Mouse (Mus musculus): ENCODE results near the gene Adssl1. TPM values are rescaled to one million over a fixed set of nuclear protein-coding genes. Genes with fewer than 3 reads are reported as not detected.
A peak's percentile ranks its signal among the peaks of the same experiment; 100 is the strongest.

Adssl1 gene
- polyA plus RNA-seq, 1 experiment from 2014 or later = 11.6 TPM

GRCm38 (mm10) chr12:112646139-112646538, 26.3 kb downstream of the Adssl1 start:
- peak overlapping the region; percentile 89 for H3K4me3 ChIP-seq (replicated peaks)
- peaks cover 44% of the 10 kb centered on the region for H3K36me3 ChIP-seq
- peaks cover 33% of the 10 kb centered on the region for H3K4me1 ChIP-seq
- H3K9ac ChIP-seq = peak overlapping the region; percentile 81
- no peaks in the 10 kb centered on the region for H3K27me3 ChIP-seq
- H3K4me2 ChIP-seq = peak overlapping the region; percentile 88
- H3K27ac ChIP-seq = 0 out of 2 replicates have a peak overlapping the region, but pooled peaks have one; percentile 95
- 24% methylated on average over 6 of the region's 6 CpGs for WGBS
- H3K9me3 ChIP-seq (replicated peaks) = no peaks in the 10 kb centered on the region
- no peak for ATAC-seq (replicated peaks; ENCODE audit: low FRiP score)

DNA sequence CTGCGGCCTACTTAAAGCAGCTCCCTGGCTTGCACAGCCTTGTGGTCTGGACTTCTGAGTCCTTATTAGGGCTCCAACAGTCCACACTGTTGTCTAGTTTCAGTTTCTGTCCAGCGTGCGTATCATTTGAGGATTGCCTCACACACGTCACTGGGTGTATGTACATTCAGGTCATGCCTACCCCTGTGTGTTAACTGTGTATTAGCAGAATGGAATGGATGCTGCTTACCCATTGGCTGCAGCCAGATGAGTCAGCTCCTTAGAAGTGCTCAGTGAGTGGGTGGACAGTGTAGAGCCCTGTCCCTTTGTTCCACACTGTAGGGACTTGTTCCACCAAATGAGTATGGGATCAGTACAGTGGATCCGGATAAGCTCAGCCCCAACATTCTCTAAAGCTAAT, 28.2 kb downstream of the Adssl1 start:
- Histone ChIP-seq H3K9me3 (replicated peaks) (no peaks in the 10 kb centered on the region), H3K27me3 (no peaks in the 10 kb centered on the region), H3K4me1 (peaks cover 35% of the 10 kb centered on the region), H3K4me2 (no peak overlapping the region), H3K4me3 (replicated peaks) (no peak overlapping the region), H3K27ac (no peak overlapping the region), H3K36me3 (peaks cover 63% of the 10 kb centered on the region), H3K9ac (no peak overlapping the region)
- ATAC-seq (replicated peaks; ENCODE audit: low FRiP score) = no peak
- 88% methylated on average over 5 of the region's 5 CpGs for WGBS

DNA sequence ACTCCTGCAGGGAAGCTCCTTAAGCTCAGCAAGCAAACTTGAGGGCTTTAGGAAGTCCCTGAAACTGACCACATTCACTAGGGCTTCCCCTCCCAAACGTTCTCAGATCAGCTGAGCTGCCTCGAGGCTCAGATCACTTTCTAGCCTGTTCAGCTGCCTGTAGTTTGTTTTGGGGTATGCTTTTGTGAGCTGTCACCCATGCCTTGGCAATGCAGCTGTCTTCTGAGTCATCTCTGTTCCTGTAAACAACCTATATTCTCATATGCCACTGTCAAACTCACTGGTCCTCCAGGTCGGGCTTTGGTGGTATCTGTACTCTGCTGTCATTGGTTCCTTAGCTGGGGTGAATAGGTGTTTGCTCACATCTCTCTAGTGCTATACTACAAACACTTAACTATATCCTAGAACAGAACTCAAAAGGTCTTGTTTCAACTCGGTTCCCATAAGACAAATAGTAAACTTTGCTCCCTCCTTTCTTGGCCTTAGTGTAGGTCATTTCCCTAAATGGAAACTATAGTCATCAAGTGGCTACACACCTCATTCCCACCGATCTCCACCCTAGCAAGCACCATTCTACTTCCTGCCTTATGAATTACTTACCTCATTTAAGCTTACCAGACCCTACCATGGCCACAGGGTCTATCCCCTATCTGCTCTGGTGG, 32.1 kb downstream of the Adssl1 start:
- Histone ChIP-seq H3K9ac (no peak overlapping the region), H3K4me2 (no peak overlapping the region), H3K27me3 (no peaks in the 10 kb centered on the region), H3K36me3 (peaks cover 100% of the 10 kb centered on the region), H3K4me3 (replicated peaks) (no peak overlapping the region), H3K27ac (no peak overlapping the region), H3K9me3 (replicated peaks) (no peaks in the 10 kb centered on the region), H3K4me1 (peaks cover 34% of the 10 kb centered on the region)
- ATAC-seq (replicated peaks; ENCODE audit: low FRiP score) = no peak
- 81% methylated on average over 5 of the region's 5 CpGs for WGBS

DNA sequence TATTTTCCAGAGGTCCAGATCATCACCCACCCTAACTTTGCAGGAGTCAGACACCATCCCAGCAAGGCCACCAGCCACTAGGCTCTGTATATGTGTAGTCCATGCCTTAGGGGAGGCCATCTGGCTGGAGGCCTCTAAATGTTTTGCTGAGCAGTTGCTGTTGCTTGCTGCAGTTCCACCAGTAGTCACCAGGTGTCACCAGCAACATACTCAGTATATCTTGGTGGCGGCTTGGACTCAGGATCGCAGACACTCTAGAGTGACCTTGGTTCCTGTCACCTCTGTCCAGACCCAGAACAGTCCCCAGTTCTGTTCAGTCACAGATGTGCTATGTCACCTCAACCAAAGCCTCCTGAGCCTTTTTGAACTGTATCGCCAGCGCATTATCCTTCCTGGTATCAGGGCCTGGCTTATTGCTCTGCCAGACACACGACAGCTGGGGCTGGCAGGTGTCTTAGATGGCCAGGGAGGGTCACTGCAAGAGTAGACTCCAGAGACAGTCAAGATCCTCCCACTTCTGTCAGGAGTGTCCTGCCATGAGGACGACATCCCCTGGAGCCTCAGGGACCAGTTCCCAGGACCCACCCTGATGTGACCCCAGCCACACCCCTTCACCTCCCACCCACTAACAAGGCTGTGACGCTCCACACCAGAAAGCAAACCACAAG, 33.4 kb downstream of the Adssl1 start:
- H3K27me3 ChIP-seq = no peaks in the 10 kb centered on the region
- H3K4me2 ChIP-seq = no peak overlapping the region
- H3K9ac ChIP-seq = no peak overlapping the region
- H3K4me1 ChIP-seq = peaks cover 26% of the 10 kb centered on the region
- H3K36me3 ChIP-seq = peaks cover 100% of the 10 kb centered on the region
- no peak overlapping the region for H3K4me3 ChIP-seq (replicated peaks)
- H3K9me3 ChIP-seq (replicated peaks) = no peaks in the 10 kb centered on the region
- 41% methylated on average over 7 of the region's 7 CpGs for WGBS
- peak; percentile 61 for ATAC-seq (replicated peaks; ENCODE audit: low FRiP score)
- no peak overlapping the region for H3K27ac ChIP-seq

DNA sequence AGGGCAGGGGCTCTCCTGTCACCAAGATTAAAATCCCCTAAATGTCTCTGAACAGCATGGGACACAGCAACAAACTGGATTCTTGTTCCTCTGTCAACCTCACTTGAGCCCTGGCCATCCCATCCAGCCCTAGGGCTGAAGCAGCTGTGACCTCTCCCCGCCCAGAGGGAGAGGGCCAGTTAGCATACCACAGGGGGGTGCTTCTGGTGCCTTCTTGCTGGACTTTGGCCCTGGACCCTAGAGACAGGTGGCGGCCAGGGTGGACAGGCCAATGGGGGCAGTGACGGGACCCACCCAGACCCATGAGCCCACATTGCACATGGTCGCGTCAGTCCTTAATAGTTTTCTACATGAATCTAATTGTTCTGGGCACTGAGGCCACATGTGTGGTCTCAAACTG, 34.2 kb downstream of the Adssl1 start:
- Histone ChIP-seq H3K4me2 (no peak overlapping the region), H3K36me3 (peaks cover 100% of the 10 kb centered on the region), H3K27me3 (no peaks in the 10 kb centered on the region), H3K4me1 (peaks cover 26% of the 10 kb centered on the region), H3K9me3 (replicated peaks) (no peaks in the 10 kb centered on the region), H3K27ac (peak overlapping the region; percentile 25; the same call in 1 of the 2 replicates), H3K9ac (no peak overlapping the region; the same call in 1 of the 2 replicates), H3K4me3 (replicated peaks) (no peak overlapping the region)
- ATAC-seq (replicated peaks; ENCODE audit: low FRiP score) = 0 out of 2 replicates have a peak, but pooled peaks have one; percentile 5
- 82% methylated on average over 5 of the region's 5 CpGs for WGBS

DNA sequence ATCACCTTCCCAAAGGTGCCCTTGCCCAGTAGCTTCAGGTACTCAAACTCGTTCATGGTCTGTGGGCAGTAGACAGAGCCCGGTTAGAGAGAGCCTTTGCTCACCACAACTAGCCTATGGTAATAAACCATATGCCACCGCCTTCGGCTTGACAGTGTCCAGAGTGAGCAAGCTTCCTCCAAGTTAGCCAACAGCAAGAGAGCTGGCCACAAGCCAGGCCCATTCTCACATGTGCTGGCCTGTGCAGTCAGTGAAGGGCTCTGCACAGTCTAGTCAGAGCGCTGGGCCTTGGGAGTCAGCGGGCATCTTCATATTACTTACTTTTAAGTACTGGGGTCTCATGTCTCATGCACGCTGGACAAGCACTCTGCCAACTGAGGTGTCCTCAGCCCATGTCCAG, 38.8 kb downstream of the Adssl1 start:
- no peak overlapping the region for H3K27ac ChIP-seq
- H3K27me3 ChIP-seq = no peaks in the 10 kb centered on the region
- no peak for ATAC-seq (replicated peaks; ENCODE audit: low FRiP score)
- H3K9me3 ChIP-seq (replicated peaks) = no peaks in the 10 kb centered on the region
- no peak overlapping the region for H3K4me3 ChIP-seq (replicated peaks)
- H3K4me1 ChIP-seq = peaks cover 57% of the 10 kb centered on the region
- no peak overlapping the region for H3K4me2 ChIP-seq
- 88% methylated on average over 7 of the region's 7 CpGs for WGBS
- H3K9ac ChIP-seq = no peak overlapping the region
- H3K36me3 ChIP-seq = peaks cover 99% of the 10 kb centered on the region

GRCm38 (mm10) chr12:112659109-112659508, 39.3 kb downstream of the Adssl1 start:
- Histone ChIP-seq H3K9me3 (replicated peaks) (no peaks in the 10 kb centered on the region), H3K27ac (no peak overlapping the region), H3K9ac (no peak overlapping the region), H3K4me2 (no peak overlapping the region), H3K27me3 (no peaks in the 10 kb centered on the region), H3K4me1 (peaks cover 57% of the 10 kb centered on the region), H3K36me3 (peaks cover 99% of the 10 kb centered on the region), H3K4me3 (replicated peaks) (no peak overlapping the region)
- 82% methylated on average over 6 of the region's 6 CpGs for WGBS
- no peak for ATAC-seq (replicated peaks; ENCODE audit: low FRiP score)

DNA sequence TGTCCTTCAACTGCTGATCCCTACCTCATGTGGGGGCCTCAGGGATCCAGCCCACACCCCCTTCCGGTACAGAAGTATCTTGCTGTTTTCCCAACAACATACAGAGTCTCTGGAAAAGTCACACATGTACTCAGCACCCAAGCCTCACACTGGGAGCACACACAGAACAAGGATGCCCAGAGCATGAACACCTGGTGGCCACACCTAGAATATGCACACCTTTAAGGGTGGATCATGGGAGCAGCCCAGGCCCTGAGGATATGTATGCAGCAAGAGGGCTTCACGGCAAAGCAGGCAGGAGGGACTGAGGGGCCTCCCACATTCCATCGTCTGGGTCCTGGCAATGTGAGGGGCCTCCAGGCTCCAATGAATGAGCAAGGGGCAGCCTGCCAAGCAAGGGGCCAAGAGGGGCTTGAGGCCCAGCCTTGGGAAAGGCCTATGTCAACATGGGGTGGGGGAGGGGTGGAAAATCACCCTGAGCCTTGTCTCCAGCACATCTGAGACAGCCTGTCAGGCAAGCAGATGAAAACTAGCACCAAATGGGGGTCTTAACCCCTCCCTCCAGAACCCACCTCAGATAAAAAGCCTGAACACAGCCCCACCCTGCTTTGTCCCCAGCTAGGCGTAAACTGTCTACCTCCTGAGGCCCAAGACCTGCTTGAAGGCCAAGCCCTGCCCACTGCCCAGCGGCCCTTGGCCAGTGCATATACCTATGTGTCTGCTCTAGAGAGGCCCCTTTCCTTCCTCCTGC, 40.9 kb downstream of the Adssl1 start:
- no peaks in the 10 kb centered on the region for H3K27me3 ChIP-seq
- H3K9ac ChIP-seq = peak overlapping the region; percentile 31; the same call in 1 of the 2 replicates
- peak overlapping the region; percentile 90 for H3K27ac ChIP-seq

DNA sequence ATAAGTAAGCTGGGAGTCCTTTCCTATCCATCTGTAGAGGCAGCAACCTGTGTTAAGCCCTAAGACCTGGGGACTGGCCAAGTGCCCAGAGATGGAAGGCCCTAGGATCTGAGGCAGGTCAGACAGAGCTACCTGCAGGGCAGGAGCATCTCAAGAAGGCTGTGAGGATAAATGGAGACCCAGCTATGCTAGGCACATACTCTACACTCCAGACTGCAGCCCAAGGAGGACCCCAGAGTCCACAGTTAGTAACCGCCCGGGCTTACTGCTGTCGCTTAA, 41.4 kb downstream of the Adssl1 start:
- no peaks in the 10 kb centered on the region for H3K9me3 ChIP-seq (replicated peaks)
- H3K27me3 ChIP-seq = no peaks in the 10 kb centered on the region
- H3K9ac ChIP-seq = peak overlapping the region; percentile 29; the same call in 1 of the 2 replicates
- peak overlapping the region; percentile 90 for H3K27ac ChIP-seq
- ATAC-seq (replicated peaks; ENCODE audit: low FRiP score) = no peak
- WGBS = 62% methylated on average over 3 of the region's 3 CpGs
- H3K4me3 ChIP-seq (replicated peaks) = no peak overlapping the region
- H3K4me2 ChIP-seq = peak overlapping the region; percentile 37
- peaks cover 66% of the 10 kb centered on the region for H3K4me1 ChIP-seq
- H3K36me3 ChIP-seq = peaks cover 95% of the 10 kb centered on the region

More for the DNA sequence above, 40.9 kb downstream of the Adssl1 start:
- ATAC-seq (replicated peaks; ENCODE audit: low FRiP score) = peak; percentile 80
- peaks cover 95% of the 10 kb centered on the region for H3K36me3 ChIP-seq
- H3K9me3 ChIP-seq (replicated peaks) = no peaks in the 10 kb centered on the region
- no peak overlapping the region for H3K4me3 ChIP-seq (replicated peaks)
- peaks cover 61% of the 10 kb centered on the region for H3K4me1 ChIP-seq
- 23% methylated on average over 5 of the region's 5 CpGs for WGBS
- H3K4me2 ChIP-seq = peak overlapping the region; percentile 37

GRCm38 (mm10) chr12:112661851-112662250, 42.0 kb downstream of the Adssl1 start:
- whole genome bisulfite sequencing = 53% methylated on average over 9 of the region's 9 CpGs
- ATAC-seq (replicated peaks; ENCODE audit: low FRiP score) = no peak
- peaks cover 95% of the 10 kb centered on the region for H3K36me3 ChIP-seq
- peak overlapping the region; percentile 90 for H3K27ac ChIP-seq
- H3K4me3 ChIP-seq (replicated peaks) = no peak overlapping the region
- H3K4me1 ChIP-seq = peaks cover 72% of the 10 kb centered on the region
- no peaks in the 10 kb centered on the region for H3K27me3 ChIP-seq
- H3K9ac ChIP-seq = peak overlapping the region; percentile 29; the same call in 1 of the 2 replicates
- H3K9me3 ChIP-seq (replicated peaks) = no peaks in the 10 kb centered on the region
- H3K4me2 ChIP-seq = no peak overlapping the region

GRCm38 (mm10) chr12:112663303-112663702, 43.5 kb downstream of the Adssl1 start:
- Histone ChIP-seq H3K36me3 (peaks cover 95% of the 10 kb centered on the region), H3K27me3 (no peaks in the 10 kb centered on the region), H3K4me2 (no peak overlapping the region), H3K9me3 (replicated peaks) (no peaks in the 10 kb centered on the region), H3K4me1 (peaks cover 86% of the 10 kb centered on the region), H3K27ac (peak overlapping the region; percentile 9; the same call in 1 of the 2 replicates), H3K9ac (no peak overlapping the region), H3K4me3 (replicated peaks) (no peak overlapping the region)
- no peak for ATAC-seq (replicated peaks; ENCODE audit: low FRiP score)
- 75% methylated on average over 11 of the region's 11 CpGs for WGBS

- peaks cover 95% of the 10 kb centered on the region for H3K36me3 ChIP-seq
- H3K27ac ChIP-seq = peak overlapping the region; percentile 9; the same call in 1 of the 2 replicates
- no peak overlapping the region for H3K9ac ChIP-seq
- no peaks in the 10 kb centered on the region for H3K27me3 ChIP-seq
- WGBS = 89% methylated on average over 12 of the region's 12 CpGs
- peaks cover 90% of the 10 kb centered on the region for H3K4me1 ChIP-seq
- no peaks in the 10 kb centered on the region for H3K9me3 ChIP-seq (replicated peaks)
- no peak overlapping the region for H3K4me2 ChIP-seq
- H3K4me3 ChIP-seq (replicated peaks) = no peak overlapping the region
- no peak for ATAC-seq (replicated peaks; ENCODE audit: low FRiP score)
These were observed 43.9 kb downstream of the Adssl1 start for GRCm38 (mm10) chr12:112663716-112664115.

Data from kidney, embryonic 15.5 days (tissue).